Mouse (Mus musculus) brown adipose tissue, adult 24 weeks (tissue): ENCODE measurements around the gene Rph3al. TPM values are rescaled to one million over a fixed set of nuclear protein-coding genes. Genes with fewer than 3 reads are reported as not detected.

Experiments used
- H3K27ac ChIP-seq: fragments of 200-500 bp; replicated peaks from 2 replicates; pipeline ENCODE4 v1.5.1; 2012; ENCODE audit warnings: low read depth, mild to moderate bottlenecking, low read length
- H3K4me1 ChIP-seq: fragments of 200-500 bp; 2 replicates; pipeline ENCODE4 v1.6.1; 2012; ENCODE audit warnings: low read length, mixed read lengths; ENCODE audit not compliant: control insufficient read depth, insufficient read depth, insufficient read length
- H3K4me3 ChIP-seq: fragments of 200-500 bp; 2 replicates; pipeline ENCODE4 v1.5.1; 2012; ENCODE audit warnings: low read depth, mild to moderate bottlenecking, low read length, moderate library complexity; ENCODE audit not compliant: insufficient read depth
- polyA plus RNA-seq: library from polyadenylated mRNA; stranded (reverse); fragments of >200 nt; gene quantifications from 2 replicates; pipeline ENCODE4 v1.2.4, GENCODE M21; 2012; ENCODE audit not compliant: missing spikeins, insufficient read depth, insufficient read length

The Rph3al gene
- polyA plus RNA-seq, 1 experiment: 1.9 TPM

DNA sequence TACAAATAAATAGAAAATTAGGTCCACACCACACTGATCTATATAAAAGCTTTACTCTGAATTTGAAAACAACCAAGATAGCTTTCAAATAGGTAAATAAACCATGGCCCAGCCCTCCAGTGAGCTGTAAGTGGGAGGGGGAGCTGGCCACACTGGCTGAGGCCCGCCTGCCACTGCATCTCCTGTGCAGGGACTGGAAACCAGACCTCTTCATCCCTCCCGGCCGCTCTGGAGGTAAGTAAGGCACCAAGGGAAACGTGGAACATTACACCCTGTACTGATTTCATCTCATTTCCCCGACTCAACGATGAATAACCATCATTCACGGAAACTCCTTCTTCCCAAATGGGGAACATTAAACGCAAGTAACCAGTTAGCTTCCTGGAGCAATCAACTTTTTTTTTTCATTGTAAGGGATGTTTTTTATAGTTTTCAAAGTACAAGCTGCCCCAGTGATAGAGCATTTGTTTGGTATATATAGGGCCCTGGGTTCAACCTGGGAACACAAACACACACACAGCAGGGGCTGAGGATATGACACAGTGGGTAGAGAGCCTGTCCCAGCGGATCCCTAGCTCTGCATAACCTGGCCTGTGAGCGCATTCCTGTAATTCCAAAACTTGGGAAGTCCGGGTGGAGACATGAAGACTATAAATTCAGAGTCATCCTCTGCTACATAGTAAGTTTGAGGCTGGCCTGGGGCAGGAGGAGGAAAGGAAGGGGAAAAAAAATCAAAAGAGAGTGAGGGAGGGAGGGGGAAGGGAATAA is 7.1 kb downstream of the Rph3al start:
- H3K27ac ChIP-seq: peak overlapping the region; percentile 56
- H3K4me3 ChIP-seq: no peak overlapping the region
- H3K4me1 ChIP-seq: peaks cover 17% of the 10 kb centered on the region

DNA sequence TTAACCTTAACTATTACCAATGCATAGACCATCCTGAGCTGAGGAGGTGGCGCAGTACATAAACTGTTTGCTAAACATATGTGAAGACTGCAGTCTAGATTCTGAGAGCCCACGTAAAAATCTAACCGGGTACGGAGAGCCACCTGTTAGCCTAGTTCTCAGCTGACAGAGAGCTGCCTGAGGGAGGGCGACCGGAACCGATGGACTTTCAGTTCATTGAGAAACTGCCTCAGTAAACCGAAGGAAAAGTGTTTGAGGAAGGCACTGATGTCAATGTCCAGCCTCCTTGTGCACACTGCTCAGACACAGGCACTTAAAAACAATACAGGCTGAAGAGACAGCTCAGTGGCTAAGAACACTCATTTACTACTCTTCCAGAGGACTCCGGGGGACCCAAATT is 8.0 kb downstream of the Rph3al start:
- peaks cover 12% of the 10 kb centered on the region for H3K4me1 ChIP-seq
- H3K4me3 ChIP-seq: no peak overlapping the region
- H3K27ac ChIP-seq: no peak overlapping the region

DNA sequence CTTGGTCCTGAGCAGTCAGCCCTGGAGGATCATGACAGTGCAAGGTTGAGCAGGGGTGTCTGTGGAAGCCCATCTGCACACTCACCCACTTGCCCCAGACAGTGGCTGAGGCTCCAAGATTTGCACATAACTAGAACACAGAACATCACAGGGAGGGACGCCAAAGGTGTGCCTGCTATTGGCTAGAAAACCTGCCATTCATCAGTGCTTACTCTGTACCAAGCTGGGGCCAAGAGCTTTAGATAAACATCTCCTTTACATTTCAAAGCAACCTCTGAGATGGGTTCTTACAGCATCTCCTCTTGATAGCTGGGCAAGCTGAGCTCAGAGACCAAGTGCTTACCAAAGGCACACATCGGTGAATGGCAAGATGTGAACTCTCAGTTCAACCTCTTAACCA is 10.3 kb downstream of the Rph3al start:
- Histone ChIP-seq H3K4me3 (no peak overlapping the region), H3K4me1 (peaks cover 3% of the 10 kb centered on the region; the same call in 1 of the 2 replicates), H3K27ac (no peak overlapping the region)

- no peak overlapping the region for H3K27ac ChIP-seq
- no peak overlapping the region for H3K4me3 ChIP-seq
- no peaks in the 10 kb centered on the region for H3K4me1 ChIP-seq
These were observed 11.6 kb downstream of the Rph3al start for GRCm38 (mm10) chr11:75926431-75927312.

- H3K4me3 ChIP-seq: no peak overlapping the region
- H3K4me1 ChIP-seq: no peaks in the 10 kb centered on the region
- no peak overlapping the region for H3K27ac ChIP-seq
These were observed 12.4 kb downstream of the Rph3al start for GRCm38 (mm10) chr11:75925801-75926200.

GRCm38 (mm10) chr11:75922741-75923140 is 15.5 kb downstream of the Rph3al start:
- H3K27ac ChIP-seq: no peak overlapping the region
- H3K4me1 ChIP-seq: no peaks in the 10 kb centered on the region
- H3K4me3 ChIP-seq: no peak overlapping the region

- Histone ChIP-seq H3K4me3 (no peak overlapping the region), H3K27ac (no peak overlapping the region), H3K4me1 (no peaks in the 10 kb centered on the region)
These were observed 19.1 kb downstream of the Rph3al start for GRCm38 (mm10) chr11:75919139-75919538.

DNA sequence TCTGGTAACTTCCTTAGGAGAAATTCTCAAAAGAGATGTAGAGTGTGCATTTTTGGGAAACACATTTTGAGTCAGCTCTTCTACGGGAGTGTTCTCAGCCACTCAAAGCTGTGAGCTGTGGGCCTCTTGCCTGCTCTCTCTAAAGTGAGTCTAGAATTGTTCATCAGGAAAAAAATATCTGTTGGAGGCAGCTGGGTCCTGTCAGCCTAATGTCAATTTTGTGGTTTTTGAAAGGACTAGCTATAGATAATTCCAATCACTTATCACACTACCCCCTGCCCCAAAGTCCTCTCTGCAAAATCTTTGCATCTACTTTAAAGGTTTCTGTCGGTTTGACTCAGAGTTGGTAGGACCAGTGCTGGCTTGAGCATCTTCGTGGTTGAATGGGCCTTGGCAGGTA is 20.9 kb downstream of the Rph3al start:
- no peak overlapping the region for H3K4me3 ChIP-seq
- H3K4me1 ChIP-seq: no peaks in the 10 kb centered on the region
- H3K27ac ChIP-seq: no peak overlapping the region

GRCm38 (mm10) chr11:75913953-75914352 is 24.3 kb downstream of the Rph3al start:
- H3K4me1 ChIP-seq: no peaks in the 10 kb centered on the region
- H3K27ac ChIP-seq: no peak overlapping the region
- H3K4me3 ChIP-seq: no peak overlapping the region

- H3K27ac ChIP-seq: no peak overlapping the region
These were observed 25.1 kb downstream of the Rph3al start for GRCm38 (mm10) chr11:75912944-75913657.

GRCm38 (mm10) chr11:75911962-75912361 is 26.3 kb downstream of the Rph3al start:
- Histone ChIP-seq H3K4me3 (no peak overlapping the region), H3K27ac (no peak overlapping the region), H3K4me1 (no peaks in the 10 kb centered on the region)

More at GRCm38 (mm10) chr11:75912944-75913657, 25.1 kb downstream of the Rph3al start:
- H3K4me3 ChIP-seq: no peak overlapping the region
- H3K4me1 ChIP-seq: no peaks in the 10 kb centered on the region

GRCm38 (mm10) chr11:75909702-75910429 is 28.4 kb downstream of the Rph3al start:
- Histone ChIP-seq H3K4me1 (no peaks in the 10 kb centered on the region), H3K27ac (no peak overlapping the region), H3K4me3 (no peak overlapping the region)

DNA sequence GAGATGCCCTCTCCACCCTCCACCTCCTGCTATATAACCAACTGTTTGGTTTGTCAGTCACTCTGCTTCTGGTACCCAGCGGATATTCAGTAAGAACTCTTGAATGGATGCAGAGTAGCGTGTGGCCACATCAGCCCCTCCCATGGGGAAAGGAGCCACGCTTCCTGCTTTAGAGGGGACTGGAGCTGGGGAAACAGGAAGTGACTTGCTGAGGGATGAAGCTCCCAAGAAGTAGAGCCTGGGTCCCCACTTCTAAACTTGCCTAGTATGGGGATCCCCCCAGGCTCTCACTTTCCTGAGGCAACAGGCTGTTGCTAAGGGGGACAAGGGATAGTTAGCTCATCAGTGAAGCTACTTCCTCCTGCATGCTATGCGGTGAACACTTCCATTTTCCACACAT is 30.8 kb downstream of the Rph3al start:
- H3K4me1 ChIP-seq: no peaks in the 10 kb centered on the region

DNA sequence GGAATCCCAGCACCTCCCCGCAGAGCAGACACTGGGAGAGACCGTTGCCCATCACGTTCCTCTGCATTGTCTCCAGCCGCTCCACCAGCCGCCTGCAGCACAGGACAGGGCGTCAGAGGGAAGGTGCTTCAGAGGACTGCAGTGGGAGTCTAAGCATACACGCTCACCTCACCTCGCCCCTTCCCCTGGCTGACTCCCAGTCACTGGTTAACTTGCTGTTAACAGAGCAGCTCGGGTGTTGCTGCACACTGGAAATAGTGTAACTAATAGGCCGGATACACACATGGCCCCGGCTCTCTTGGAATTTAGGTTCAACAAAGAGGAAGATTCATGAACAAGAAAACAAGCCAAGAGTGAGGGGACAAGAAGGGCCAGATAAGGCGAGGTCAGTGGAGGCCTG is 31.7 kb downstream of the Rph3al start:
- Histone ChIP-seq H3K4me3 (no peak overlapping the region), H3K4me1 (no peaks in the 10 kb centered on the region), H3K27ac (no peak overlapping the region)

More for the DNA sequence above, 30.8 kb downstream of the Rph3al start:
- H3K4me3 ChIP-seq: no peak overlapping the region
- no peak overlapping the region for H3K27ac ChIP-seq
